In the genomic region with DNA sequence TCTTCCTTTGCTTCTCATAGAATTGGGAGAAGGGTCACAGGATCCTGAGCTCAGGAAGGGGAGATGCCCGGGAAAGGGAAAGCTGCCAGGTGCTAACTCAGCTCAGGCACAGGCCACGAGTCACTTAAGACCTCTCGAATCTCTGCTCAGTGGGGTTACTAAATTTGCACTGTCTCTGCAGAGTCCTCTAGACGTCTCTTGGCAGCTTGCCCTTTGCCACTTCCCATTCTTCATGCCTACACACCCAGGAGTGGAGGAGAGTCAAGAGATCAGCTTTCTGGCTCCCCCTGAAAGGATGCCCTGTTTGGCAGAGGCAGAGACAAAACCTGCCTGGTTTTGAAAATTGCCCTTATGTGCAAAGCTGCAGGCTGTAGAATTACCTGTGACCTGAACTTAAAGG, we compare ENCODE assay signal across 8 mouse cellular contexts. TPM values are rescaled to one million over a fixed set of nuclear protein-coding genes. Genes with fewer than 3 reads are reported as not detected.
A peak's percentile ranks its signal among the peaks of the same experiment; 100 is the strongest.
DNase-seq lines count a peak whose midpoint lies in the region; ATAC-seq lines count a peak whose summit lies in the region.

No protein-coding gene starts in this region.

- 46% methylated on average over 4 of the region's 4 CpGs for WGBS in hindbrain, embryonic 12.5 days

- no peaks in the 10 kb centered on the region for H3K27me3 ChIP-seq in hindbrain, embryonic 12.5 days

- H3K36me3 ChIP-seq in hindbrain, embryonic 12.5 days: no peaks in the 10 kb centered on the region

- no peaks in the 10 kb centered on the region for H3K4me1 ChIP-seq in hindbrain, embryonic 12.5 days

- H3K4me3 ChIP-seq in hindbrain, embryonic 12.5 days: no peak overlapping the region

- DNase-seq in left cerebral cortex, adult 11 months (ENCODE audit: low spot score): peak; percentile 22
- DNase-seq in left cerebral cortex, adult 8-10 months (ENCODE audit: low spot score in 2 of 2): no peak
- DNase-seq in brain, adult 2 months (ENCODE audit: low read depth, low spot score): peak; percentile 72
- DNase-seq in heart, postnatal 4 days: peak; percentile 43
- DNase-seq in lung, postnatal 10 days: peak; percentile 71
- no peak for DNase-seq in ovary, postnatal 10 days (ENCODE audit: low spot score)
- DNase-seq in neural tube, embryonic 10.5 days (ENCODE audit: extremely low spot score, low spot score): no peak

- no peak overlapping the region for H3K27ac ChIP-seq in hindbrain, embryonic 12.5 days

- no peak overlapping the region for H3K9ac ChIP-seq in hindbrain, embryonic 12.5 days

- no peak overlapping the region for H3K4me2 ChIP-seq in hindbrain, embryonic 12.5 days (replicated peaks)

- H3K9me3 ChIP-seq in hindbrain, embryonic 12.5 days (replicated peaks): no peaks in the 10 kb centered on the region

- no peak for ATAC-seq in hindbrain, embryonic 12.5 days (ENCODE audit: low FRiP score)

RNA-seq across cellular contexts. Expression of a gene that starts 17.4 kb away (rescaled TPM):
- total RNA-seq in left cerebral cortex, adult 8-10 months (2022): 10 to 100 TPM; 54.9 to 60.2 (median 57.9) TPM
- total RNA-seq in heart, postnatal 4 days (2021): 10 to 100 TPM; 12.1 to 13.1 TPM
- polyA plus RNA-seq in hindbrain, embryonic 12.5 days (2016; fragmentation: Nextera tagmentation; extraction: Ambion mirVana): 34.5 and 38.0 TPM in 2 replicates

Comparison
In these comparisons a context has a peak if more than half of its experiments do, and no peak if none do; other contexts are left out.
1. DNase-seq: peak in left cerebral cortex, adult 11 months (single experiment), brain, adult 2 months (single experiment), heart, postnatal 4 days (single experiment) and lung, postnatal 10 days (single experiment); none in left cerebral cortex, adult 8-10 months (0 of 2), ovary, postnatal 10 days (single experiment) and neural tube, embryonic 10.5 days (single experiment).